Mouse (Mus musculus) CD4-positive, CD25-positive, alpha-beta regulatory T cell, adult 2 months (primary cell): ENCODE results near the gene Osbp.
A peak's percentile ranks its signal among the peaks of the same experiment; 100 is the strongest.

Experiments used
- DNase-seq: peaks from one replicate; pipeline ENCODE4 v3.0.0-alpha.2; 2012; ENCODE audit warnings: low read depth, low spot score

The Osbp gene

GRCm38 (mm10) chr19:12010916-12011559, 45.3 kb downstream of the Osbp start:
- DNase-seq = peak; percentile 86

GRCm38 (mm10) chr19:12011560-12012556, 46.1 kb downstream of the Osbp start:
- peak; percentile 95 for DNase-seq

- no peak for DNase-seq
Observed at GRCm38 (mm10) chr19:12012615-12013014, 46.9 kb downstream of the Osbp start.

- DNase-seq = peak; percentile 71
Observed at GRCm38 (mm10) chr19:12013228-12013627, 47.5 kb downstream of the Osbp start.

- peak; percentile 48 for DNase-seq
Observed at GRCm38 (mm10) chr19:12015708-12016107, 50.0 kb downstream of the Osbp start.

- no peak for DNase-seq
Observed at GRCm38 (mm10) chr19:12016192-12016591, 50.5 kb downstream of the Osbp start.

GRCm38 (mm10) chr19:12024149-12024548, 58.4 kb downstream of the Osbp start:
- no peak for DNase-seq

- DNase-seq = no peak
Observed at GRCm38 (mm10) chr19:12025333-12025732, 59.6 kb downstream of the Osbp start.

- DNase-seq = peak; percentile 64
Observed at GRCm38 (mm10) chr19:12026606-12027005, 60.9 kb downstream of the Osbp start.

- DNase-seq = no peak
Observed at GRCm38 (mm10) chr19:12037727-12038126, 72.0 kb downstream of the Osbp start.

- DNase-seq = no peak
Observed at GRCm38 (mm10) chr19:12041217-12041616, 75.5 kb downstream of the Osbp start, which contains the start of gene Olfr1423. Gene Olfr1423, minus strand, starts transcription at chr19:12041317.

GRCm38 (mm10) chr19:12043163-12043562, 77.4 kb downstream of the Osbp start:
- DNase-seq = no peak
